Mouse (Mus musculus): ENCODE measurements at regions not wholly inside any gene's neighbourhood (a gene's known extent, or its start where the extent isn't known, plus 50 kb on each side); places are given as distances from the start of the nearest gene placed in this dataset.

- no peak for DNase-seq (ENCODE audit: low spot score in 2 of 2)
Measured at GRCm38 (mm10) chr10:102943156-102943555, 86.9 kb downstream of the Alx1 start.

- DNase-seq (ENCODE audit: low spot score in 2 of 2): no peak
Measured at GRCm38 (mm10) chr10:102940823-102941519, 89.0 kb downstream of the Alx1 start.

- DNase-seq (ENCODE audit: low spot score in 2 of 2): no peak
Measured at GRCm38 (mm10) chr10:102931445-102931844, 98.6 kb downstream of the Alx1 start.

GRCm38 (mm10) chr10:102928651-102929050 lies 101.4 kb downstream of the Alx1 start:
- no peak for DNase-seq (ENCODE audit: low spot score in 2 of 2)

GRCm38 (mm10) chr10:102897368-102897767 lies 132.6 kb downstream of the Alx1 start:
- no peak for DNase-seq (ENCODE audit: low spot score in 2 of 2)

GRCm38 (mm10) chr10:102895952-102896351 lies 134.1 kb downstream of the Alx1 start:
- DNase-seq (ENCODE audit: low spot score in 2 of 2): no peak

- no peak for DNase-seq (ENCODE audit: low spot score in 2 of 2)
Measured at GRCm38 (mm10) chr10:102892373-102892772, 137.6 kb downstream of the Alx1 start.

GRCm38 (mm10) chr10:102889709-102890108 lies 140.3 kb downstream of the Alx1 start:
- no peak for DNase-seq (ENCODE audit: low spot score in 2 of 2)

- DNase-seq (ENCODE audit: low spot score in 2 of 2): no peak
Measured at GRCm38 (mm10) chr10:102881824-102882438, 148.1 kb downstream of the Alx1 start.

GRCm38 (mm10) chr10:102878010-102878409 lies 152.0 kb downstream of the Alx1 start:
- DNase-seq (ENCODE audit: low spot score in 2 of 2): peak; percentile 9 to 36

- DNase-seq (ENCODE audit: low spot score in 2 of 2): no peak
Measured at GRCm38 (mm10) chr10:102876946-102877345, 153.1 kb downstream of the Alx1 start.

- no peak for DNase-seq (ENCODE audit: low spot score in 2 of 2)
Measured at GRCm38 (mm10) chr10:102866920-102867319, 163.1 kb downstream of the Alx1 start.

- peak in 1 of 2 experiments; percentile 16 for DNase-seq (ENCODE audit: low spot score in 2 of 2)
Measured at GRCm38 (mm10) chr10:102836567-102837224, 193.3 kb downstream of the Alx1 start.

- DNase-seq (ENCODE audit: low spot score in 2 of 2): peak in 1 of 2 experiments; percentile 8
Measured at GRCm38 (mm10) chr10:102835814-102836213, 194.2 kb downstream of the Alx1 start.

GRCm38 (mm10) chr10:102829606-102830005 lies 200.4 kb downstream of the Alx1 start:
- DNase-seq (ENCODE audit: low spot score in 2 of 2): no peak

GRCm38 (mm10) chr10:102823434-102823833 lies 206.6 kb downstream of the Alx1 start:
- no peak for DNase-seq (ENCODE audit: low spot score in 2 of 2)

- DNase-seq (ENCODE audit: low spot score in 2 of 2): no peak
Measured at GRCm38 (mm10) chr10:102801391-102801790, 228.6 kb downstream of the Alx1 start.

- DNase-seq (ENCODE audit: low spot score in 2 of 2): no peak
Measured at GRCm38 (mm10) chr10:102779243-102779642, 250.8 kb downstream of the Alx1 start.

- no peak for DNase-seq (ENCODE audit: low spot score in 2 of 2)
Measured at GRCm38 (mm10) chr10:102763696-102764095, 251.7 kb downstream of the Rassf9 start.

- no peak for DNase-seq (ENCODE audit: low spot score in 2 of 2)
Measured at GRCm38 (mm10) chr10:102762378-102762777, 250.4 kb downstream of the Rassf9 start.

- peak; percentile 21 to 55 for DNase-seq (ENCODE audit: low spot score in 2 of 2)
Measured at GRCm38 (mm10) chr10:102735207-102735606, 223.2 kb downstream of the Rassf9 start.

GRCm38 (mm10) chr10:102732420-102732819 lies 220.4 kb downstream of the Rassf9 start:
- DNase-seq (ENCODE audit: low spot score in 2 of 2): no peak

- DNase-seq (ENCODE audit: low spot score in 2 of 2): no peak
Measured at GRCm38 (mm10) chr10:102712263-102712662, 200.2 kb downstream of the Rassf9 start.

Data from frontal cortex, postnatal 36 days (tissue).